Mouse (Mus musculus): Measurements from ENCODE around the gene Tmie. TPM values are rescaled to one million over a fixed set of nuclear protein-coding genes. Genes with fewer than 3 reads are reported as not detected.

The Tmie gene
- polyA plus RNA-seq, 1 experiment from 2014 or later: 0.68 TPM

DNA sequence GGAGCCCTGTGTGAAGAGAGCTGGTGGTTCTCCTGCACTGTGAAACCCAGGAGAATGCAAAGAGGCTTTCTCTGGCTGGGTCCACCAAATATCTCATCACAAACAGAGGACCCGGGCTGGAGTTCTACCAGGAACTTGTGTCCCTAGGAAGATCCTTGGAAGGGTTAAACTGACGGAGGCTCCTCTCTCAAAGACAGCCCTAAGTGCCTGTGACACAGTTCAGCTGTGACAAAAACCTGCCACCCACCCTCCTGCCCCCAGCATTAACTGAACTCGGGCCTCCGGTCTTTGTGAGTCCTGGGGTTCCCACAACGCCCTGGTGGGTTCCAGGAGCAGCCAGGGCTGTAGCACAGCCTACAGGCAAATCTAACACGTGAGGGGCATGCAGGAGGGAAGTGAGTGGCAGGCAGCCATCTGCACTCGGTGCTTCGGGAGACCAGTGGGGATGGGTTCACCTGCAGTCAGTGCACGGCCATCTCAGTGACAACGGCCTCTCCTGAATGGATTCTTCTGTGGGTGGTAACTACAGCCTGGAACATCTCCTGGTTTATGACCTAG, 19.6 kb upstream of the Tmie start:
- Histone ChIP-seq H3K27ac (0 out of 2 replicates have a peak overlapping the region, but pooled peaks have one; percentile 1), H3K27me3 (ENCODE audit: insufficient read depth, poor library complexity, severe bottlenecking) (peaks cover 32% of the 10 kb centered on the region), H3K36me3 (no peaks in the 10 kb centered on the region), H3K9me3 (no peaks in the 10 kb centered on the region), H3K4me3 (no peak overlapping the region), H3K4me1 (peaks cover 36% of the 10 kb centered on the region)
- no peak for DNase-seq (ENCODE audit: low spot score)
- WGBS: 45% methylated on average over 10 of the region's 10 CpGs

DNA sequence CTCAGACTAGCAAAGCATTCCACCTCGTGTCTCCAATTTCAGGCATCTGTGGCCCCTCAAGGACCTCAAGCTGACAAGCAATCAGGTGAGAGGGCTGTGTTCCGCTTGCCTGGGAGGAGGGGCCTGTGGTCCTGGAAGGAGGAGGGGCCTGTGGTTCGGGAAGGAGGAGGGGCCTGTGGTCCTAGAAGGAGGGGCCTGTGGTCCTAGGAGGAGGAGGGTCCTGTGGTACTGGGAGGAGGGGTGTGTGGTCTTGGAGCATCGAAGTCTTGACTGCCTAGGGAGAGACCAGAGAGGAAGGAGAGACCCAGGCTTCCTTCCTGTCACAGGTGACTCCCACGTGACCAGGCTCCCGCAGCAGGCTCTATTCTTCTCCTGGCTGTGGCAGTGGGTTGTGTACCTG, 16.7 kb upstream of the Tmie start:
- peaks cover 50% of the 10 kb centered on the region for H3K27me3 ChIP-seq (ENCODE audit: insufficient read depth, poor library complexity, severe bottlenecking)
- no peaks in the 10 kb centered on the region for H3K36me3 ChIP-seq
- no peaks in the 10 kb centered on the region for H3K9me3 ChIP-seq
- peak overlapping the region; percentile 36 for H3K4me3 ChIP-seq
- peak overlapping the region; percentile 52; the same call in 1 of the 2 replicates for H3K27ac ChIP-seq
- 12% methylated on average over 6 of the region's 6 CpGs for WGBS
- H3K4me1 ChIP-seq: peaks cover 48% of the 10 kb centered on the region
- DNase-seq (ENCODE audit: low spot score): no peak

DNA sequence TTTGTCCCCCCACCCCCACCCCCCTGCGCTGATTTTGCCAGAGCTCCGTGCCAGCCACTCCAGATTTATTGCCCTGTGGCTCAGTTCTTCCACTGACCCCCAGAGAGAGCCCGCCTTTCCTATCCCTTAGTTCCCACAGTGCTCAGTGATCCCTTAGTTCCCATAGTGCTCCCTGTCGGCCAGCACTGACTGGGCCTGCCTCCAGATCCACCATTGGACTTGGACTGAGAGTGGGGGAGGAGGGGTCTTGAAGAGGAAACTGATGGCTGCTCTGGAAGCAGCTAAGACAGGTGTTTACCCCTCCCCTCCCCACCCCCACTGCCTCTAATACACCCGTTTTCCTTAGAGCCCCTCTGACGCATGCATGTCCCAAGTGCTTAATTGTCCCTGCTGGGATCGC, 16.1 kb upstream of the Tmie start:
- Histone ChIP-seq H3K9me3 (no peaks in the 10 kb centered on the region), H3K27me3 (ENCODE audit: insufficient read depth, poor library complexity, severe bottlenecking) (peaks cover 53% of the 10 kb centered on the region), H3K27ac (peak overlapping the region; percentile 52; the same call in 1 of the 2 replicates), H3K36me3 (no peaks in the 10 kb centered on the region), H3K4me3 (peak overlapping the region; percentile 36), H3K4me1 (peaks cover 48% of the 10 kb centered on the region)
- no peak for DNase-seq (ENCODE audit: low spot score)
- 18% methylated on average over 7 of the region's 7 CpGs for WGBS

DNA sequence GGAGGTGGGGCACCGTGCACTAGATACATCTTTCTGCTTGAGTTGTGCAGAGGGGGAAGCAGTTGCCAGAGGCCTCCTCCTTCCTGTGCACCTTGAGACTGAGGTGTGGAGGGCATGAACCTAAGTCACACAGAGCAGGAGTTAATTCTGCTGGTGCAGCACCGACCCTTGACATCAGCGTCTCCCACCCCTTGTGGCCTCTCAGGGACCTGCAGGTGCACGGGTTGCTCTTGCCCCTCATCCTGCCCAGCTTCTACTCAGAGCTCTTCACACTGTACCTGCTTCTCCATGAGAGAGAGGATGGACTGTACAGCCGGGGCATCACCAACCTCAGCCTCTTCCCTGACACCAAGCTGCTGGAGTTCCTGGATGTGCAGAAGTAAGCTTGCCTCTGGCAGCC, 15.6 kb upstream of the Tmie start:
- WGBS: 42% methylated on average over 5 of the region's 5 CpGs
- Histone ChIP-seq H3K27me3 (ENCODE audit: insufficient read depth, poor library complexity, severe bottlenecking) (peaks cover 57% of the 10 kb centered on the region), H3K4me3 (no peak overlapping the region), H3K36me3 (no peaks in the 10 kb centered on the region), H3K4me1 (peaks cover 52% of the 10 kb centered on the region), H3K9me3 (no peaks in the 10 kb centered on the region), H3K27ac (no peak overlapping the region; the same call in 1 of the 2 replicates)
- DNase-seq (ENCODE audit: low spot score): no peak

DNA sequence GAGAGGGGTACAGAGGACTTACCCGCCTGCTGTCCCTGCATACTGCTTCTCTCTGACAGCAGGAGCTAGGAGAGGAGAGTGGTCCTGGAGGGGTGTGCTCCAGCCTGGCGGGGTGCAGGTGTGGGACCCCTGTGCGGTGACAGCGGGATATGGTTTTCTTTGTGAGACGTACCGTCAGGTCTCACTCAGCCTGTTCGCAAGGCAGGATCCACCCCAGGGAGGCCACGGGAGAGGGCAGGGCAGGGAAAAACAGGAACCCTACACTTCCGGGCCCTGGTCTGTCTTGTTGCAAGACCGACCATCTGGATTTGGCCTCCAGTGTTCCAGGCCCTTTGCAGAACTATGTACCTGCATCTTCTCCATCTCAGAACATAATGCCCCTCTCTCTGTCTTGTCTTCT, 13.5 kb upstream of the Tmie start:
- H3K27ac ChIP-seq: no peak overlapping the region
- 66% methylated on average over 10 of the region's 10 CpGs for WGBS
- DNase-seq (ENCODE audit: low spot score): peak; percentile 66
- no peaks in the 10 kb centered on the region for H3K36me3 ChIP-seq
- H3K4me3 ChIP-seq: no peak overlapping the region
- H3K9me3 ChIP-seq: no peaks in the 10 kb centered on the region
- H3K4me1 ChIP-seq: peaks cover 57% of the 10 kb centered on the region
- H3K27me3 ChIP-seq (ENCODE audit: insufficient read depth, poor library complexity, severe bottlenecking): peaks cover 72% of the 10 kb centered on the region

DNA sequence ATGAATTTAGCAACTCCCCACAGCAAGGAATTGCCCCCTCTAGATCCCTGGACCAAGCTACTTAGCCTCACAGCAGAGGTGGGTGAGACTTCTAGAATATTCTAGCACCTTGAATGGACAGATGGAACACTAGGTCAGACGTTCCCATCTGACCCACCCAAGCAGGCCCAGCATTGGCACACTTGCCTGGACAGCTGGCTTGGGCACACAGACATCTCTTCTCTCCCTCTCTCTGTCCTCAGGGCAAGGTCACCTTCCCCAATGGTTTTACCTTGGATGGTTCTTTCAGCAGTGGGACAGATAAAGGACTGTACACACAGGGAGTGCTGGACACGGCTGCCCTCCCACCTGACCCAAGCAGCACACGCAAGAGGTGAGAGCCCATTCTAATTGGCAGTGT, 12.6 kb upstream of the Tmie start:
- 77% methylated on average over 3 of the region's 3 CpGs for WGBS
- H3K9me3 ChIP-seq: no peaks in the 10 kb centered on the region
- no peak overlapping the region for H3K4me3 ChIP-seq
- H3K27me3 ChIP-seq (ENCODE audit: insufficient read depth, poor library complexity, severe bottlenecking): peaks cover 66% of the 10 kb centered on the region
- H3K27ac ChIP-seq: no peak overlapping the region
- no peaks in the 10 kb centered on the region for H3K36me3 ChIP-seq
- H3K4me1 ChIP-seq: peaks cover 51% of the 10 kb centered on the region
- no peak for DNase-seq (ENCODE audit: low spot score)

DNA sequence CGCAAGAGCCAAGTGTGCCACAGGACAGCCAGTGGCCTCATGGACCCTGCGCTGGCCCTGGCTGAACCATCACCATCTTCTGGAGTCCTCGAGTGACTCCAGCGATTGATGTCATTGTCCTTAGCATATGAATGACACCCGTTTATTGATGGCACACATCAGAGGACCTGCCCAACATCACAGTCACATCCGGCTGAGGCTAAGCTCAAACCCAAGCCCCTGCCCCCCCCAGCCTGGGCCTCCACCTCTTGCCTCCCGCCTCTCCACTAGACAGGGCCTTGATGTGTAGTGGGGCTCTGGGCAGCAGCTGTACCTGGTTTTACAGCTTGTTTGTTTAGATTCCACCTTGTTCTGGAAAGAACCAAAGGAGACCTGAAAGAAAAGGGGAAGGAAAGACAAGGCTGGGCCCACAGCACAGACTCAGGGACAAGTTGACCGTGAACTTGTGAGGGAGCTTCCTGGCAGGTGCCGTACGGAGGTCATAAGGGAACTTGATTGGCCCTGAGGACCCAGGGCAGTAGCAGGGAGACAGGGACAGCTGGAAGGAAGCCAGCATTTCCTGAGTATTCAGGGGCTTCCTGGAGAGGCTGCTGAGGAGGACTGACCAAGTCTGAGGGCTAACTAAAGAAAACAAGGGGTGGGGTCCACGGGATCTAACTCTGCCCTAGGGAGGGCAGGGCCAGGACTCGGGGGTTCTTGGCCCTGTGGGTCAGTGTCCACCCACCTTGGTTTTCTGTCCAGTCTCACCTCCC, 11.3 kb upstream of the Tmie start:
- Histone ChIP-seq H3K4me3 (no peak overlapping the region), H3K36me3 (no peaks in the 10 kb centered on the region), H3K4me1 (peaks cover 46% of the 10 kb centered on the region), H3K9me3 (no peaks in the 10 kb centered on the region), H3K27me3 (ENCODE audit: insufficient read depth, poor library complexity, severe bottlenecking) (peaks cover 64% of the 10 kb centered on the region), H3K27ac (no peak overlapping the region)
- WGBS: 73% methylated on average over 12 of the region's 12 CpGs
- DNase-seq (ENCODE audit: low spot score): peak; percentile 46

DNA sequence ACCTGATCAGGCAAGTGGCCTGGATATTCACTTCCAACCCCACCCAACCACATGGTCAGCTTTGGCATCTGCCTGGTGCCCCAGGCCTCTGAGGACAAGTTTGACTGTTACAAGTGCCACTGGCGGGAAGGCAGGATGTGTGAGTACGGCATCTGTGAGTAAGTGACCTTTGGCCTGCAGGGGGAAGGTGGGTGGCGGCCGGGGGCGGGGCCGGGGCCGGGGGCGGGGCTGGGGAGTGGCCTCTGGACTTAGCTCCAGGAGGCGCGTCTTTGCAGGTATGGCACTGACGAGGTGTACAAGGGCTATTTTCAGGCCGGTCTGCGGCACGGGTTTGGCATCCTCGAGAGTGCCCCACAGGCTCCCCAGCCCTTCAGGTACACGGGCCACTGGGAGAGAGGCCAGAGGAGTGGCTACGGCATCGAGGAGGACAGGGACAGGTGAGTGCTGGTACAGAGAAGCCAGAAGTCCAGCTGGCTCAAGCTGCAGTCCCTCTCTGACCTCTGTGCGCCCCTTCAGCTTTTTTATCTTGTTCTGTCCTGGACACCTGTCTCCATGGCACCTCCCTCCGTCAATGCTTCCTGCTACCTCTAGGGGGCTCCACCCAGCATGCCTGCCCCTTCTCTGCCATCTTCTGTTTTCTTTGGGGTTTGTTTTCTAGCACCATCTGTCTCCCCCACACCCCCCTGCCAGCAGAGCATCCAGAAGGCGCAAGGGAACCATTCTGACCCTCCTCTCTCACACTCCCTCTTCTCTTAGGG, 10.3 kb upstream of the Tmie start:
- peaks cover 39% of the 10 kb centered on the region for H3K4me1 ChIP-seq
- DNase-seq (ENCODE audit: low spot score): no peak
- peak overlapping the region; percentile 24; the same call in 1 of the 2 replicates for H3K4me3 ChIP-seq
- whole genome bisulfite sequencing: 10% methylated on average over 21 of the region's 21 CpGs
- H3K27me3 ChIP-seq (ENCODE audit: insufficient read depth, poor library complexity, severe bottlenecking): peaks cover 62% of the 10 kb centered on the region
- H3K36me3 ChIP-seq: no peaks in the 10 kb centered on the region
- H3K9me3 ChIP-seq: no peaks in the 10 kb centered on the region
- H3K27ac ChIP-seq: 0 out of 2 replicates have a peak overlapping the region, but pooled peaks have one; percentile 16

DNA sequence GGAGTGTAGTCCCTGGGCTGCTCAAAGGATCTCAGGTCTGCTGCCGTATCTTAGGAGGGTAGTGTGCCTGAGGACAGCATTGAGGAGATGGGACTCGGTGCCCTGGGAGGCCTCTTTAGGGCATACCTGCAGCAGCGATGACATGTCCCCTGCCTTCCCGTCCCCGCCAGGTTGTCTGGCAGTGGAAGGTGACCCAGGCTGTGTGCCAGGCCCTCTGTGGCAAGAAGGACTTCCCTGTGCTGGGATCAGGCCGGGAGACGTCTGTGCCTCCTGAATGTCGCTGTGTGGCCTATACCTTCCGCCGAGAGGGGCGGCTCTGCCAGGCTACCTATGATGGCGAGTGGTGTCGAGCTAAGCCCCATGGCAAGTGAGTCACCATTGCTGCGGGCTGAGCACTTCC, 9.0 kb upstream of the Tmie start:
- Histone ChIP-seq H3K27me3 (ENCODE audit: insufficient read depth, poor library complexity, severe bottlenecking) (peaks cover 59% of the 10 kb centered on the region), H3K4me1 (peaks cover 38% of the 10 kb centered on the region), H3K27ac (no peak overlapping the region), H3K4me3 (no peak overlapping the region), H3K9me3 (no peaks in the 10 kb centered on the region), H3K36me3 (no peaks in the 10 kb centered on the region)
- no peak for DNase-seq (ENCODE audit: low spot score)
- WGBS: 86% methylated on average over 14 of the region's 14 CpGs

DNA sequence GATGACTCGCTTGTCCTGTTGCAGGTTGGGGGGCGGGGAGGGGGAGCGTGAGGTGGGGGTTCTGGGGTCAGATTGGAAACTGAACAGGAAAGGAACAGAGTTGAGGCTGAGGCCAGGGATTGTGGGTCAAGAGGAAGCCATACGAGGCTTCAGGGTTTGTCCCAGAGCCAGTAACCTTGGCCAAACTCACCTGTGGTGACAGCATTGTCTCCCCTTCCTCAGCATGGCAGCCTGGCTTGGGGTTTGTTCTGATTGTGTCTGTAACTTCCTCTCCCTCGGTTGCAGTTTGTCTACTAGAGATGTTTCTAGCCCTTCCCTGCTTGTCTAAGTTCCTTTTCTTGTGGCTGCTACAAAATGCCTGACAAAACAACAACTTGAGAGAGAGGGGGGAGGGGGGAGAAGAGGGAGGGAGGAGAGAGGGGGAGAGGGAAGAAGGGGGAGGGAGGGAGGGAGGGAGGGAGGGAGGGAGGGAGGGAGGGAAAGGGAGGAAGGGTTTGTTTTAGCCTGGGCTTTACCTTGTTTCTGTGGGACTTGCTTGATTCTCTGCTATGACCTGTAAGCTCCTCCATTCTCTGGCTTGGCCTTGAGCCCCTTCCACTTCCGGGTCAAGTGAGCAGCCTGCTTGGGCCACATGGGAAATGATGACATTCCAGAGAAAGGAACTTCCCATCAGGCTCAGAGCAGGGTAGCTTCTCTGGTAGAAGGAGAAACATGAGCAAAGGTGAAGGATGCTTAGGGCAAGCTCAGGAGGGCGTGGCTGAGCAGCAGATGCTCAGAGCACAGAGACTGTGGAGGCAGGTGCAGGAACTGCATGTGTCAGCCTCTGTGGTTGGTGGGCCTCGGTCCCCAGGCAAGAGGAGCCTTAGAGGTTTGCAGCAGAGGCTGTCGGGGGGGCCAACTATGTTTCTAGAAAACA, 7.7 kb upstream of the Tmie start:
- WGBS: 58% methylated on average over 9 of the region's 9 CpGs
- H3K27me3 ChIP-seq (ENCODE audit: insufficient read depth, poor library complexity, severe bottlenecking): peaks cover 50% of the 10 kb centered on the region
- H3K36me3 ChIP-seq: no peaks in the 10 kb centered on the region
- no peak for DNase-seq (ENCODE audit: low spot score)
- H3K4me3 ChIP-seq: no peak overlapping the region
- H3K27ac ChIP-seq: no peak overlapping the region
- peaks cover 31% of the 10 kb centered on the region for H3K4me1 ChIP-seq
- H3K9me3 ChIP-seq: no peaks in the 10 kb centered on the region

DNA sequence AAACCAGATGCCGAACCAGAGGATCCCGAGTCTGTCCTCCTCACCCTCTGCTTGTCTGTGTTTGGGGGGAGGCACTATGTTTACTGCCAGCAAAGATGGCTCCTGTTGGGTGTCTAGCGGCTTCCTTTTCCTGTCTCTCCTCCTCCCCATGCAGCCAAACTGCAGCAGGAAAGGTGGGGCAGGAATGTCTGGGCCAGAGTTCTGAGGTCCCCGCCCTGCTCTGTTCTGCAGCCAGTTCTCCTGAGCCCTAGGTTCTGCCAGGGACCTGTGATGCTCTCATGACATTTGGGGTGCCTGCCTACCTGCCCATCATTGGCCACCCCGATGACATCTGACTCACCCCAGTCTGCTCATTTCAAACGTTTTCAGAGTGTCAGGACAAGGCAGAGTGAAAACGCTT, 2.0 kb upstream of the Tmie start:
- H3K9me3 ChIP-seq: no peaks in the 10 kb centered on the region
- peaks cover 23% of the 10 kb centered on the region for H3K4me1 ChIP-seq
- no peaks in the 10 kb centered on the region for H3K36me3 ChIP-seq
- H3K27ac ChIP-seq: no peak overlapping the region
- 66% methylated on average over 7 of the region's 7 CpGs for WGBS
- peaks cover 78% of the 10 kb centered on the region for H3K27me3 ChIP-seq (ENCODE audit: insufficient read depth, poor library complexity, severe bottlenecking)
- H3K4me3 ChIP-seq: no peak overlapping the region
- DNase-seq (ENCODE audit: low spot score): no peak

DNA sequence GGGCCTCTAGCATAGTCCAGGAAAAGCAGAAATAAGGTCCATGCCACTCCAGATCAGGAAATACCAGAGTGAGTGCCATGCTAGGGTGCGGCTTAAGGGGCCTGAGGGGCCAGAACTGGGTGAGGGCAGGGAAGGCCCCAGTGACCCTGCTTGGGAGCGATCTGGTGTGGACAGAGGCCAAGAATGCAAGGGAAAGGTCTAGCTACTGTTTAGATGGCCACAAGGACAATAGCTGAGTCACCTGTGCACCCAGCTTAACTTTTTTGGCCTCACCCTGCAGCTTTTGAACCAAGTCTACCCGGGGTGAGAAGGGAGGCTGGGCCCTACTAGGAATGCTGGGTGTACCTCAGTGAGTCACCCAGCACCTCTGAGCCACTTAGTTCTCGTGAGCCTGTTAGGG, 859 bp upstream of the Tmie start:
- Histone ChIP-seq H3K27me3 (ENCODE audit: insufficient read depth, poor library complexity, severe bottlenecking) (peaks cover 66% of the 10 kb centered on the region), H3K36me3 (no peaks in the 10 kb centered on the region), H3K4me1 (peaks cover 18% of the 10 kb centered on the region), H3K4me3 (peak overlapping the region; percentile 73), H3K9me3 (no peaks in the 10 kb centered on the region), H3K27ac (peak overlapping the region; percentile 77)
- 64% methylated on average over 4 of the region's 4 CpGs for WGBS
- DNase-seq (ENCODE audit: low spot score): no peak
